Mouse (Mus musculus) midbrain, embryonic 10.5 days (tissue): Measurements from ENCODE around the gene 2700049A03Rik. TPM values are rescaled to one million over a fixed set of nuclear protein-coding genes. Genes with fewer than 3 reads are reported as not detected.

Experiments
- DNase-seq: peaks from one replicate; pipeline ENCODE4 v3.0.0-alpha.2; 2017; ENCODE audit warnings: low spot score
- H3K27ac ChIP-seq: fragments of 300-500 bp; sonication (generic); replicated peaks from 2 replicates; pipeline ENCODE4 v1.5.1; 2016; ENCODE audit warnings: mild to moderate bottlenecking
- H3K27me3 ChIP-seq: fragments of 300-500 bp; sonication (generic); 2 replicates; pipeline ENCODE4 v1.6.1; 2016; ENCODE audit warnings: low read depth, mild to moderate bottlenecking; ENCODE audit not compliant: poor library complexity, severe bottlenecking
- H3K36me3 ChIP-seq: fragments of 300-500 bp; sonication (generic); 2 replicates; pipeline ENCODE4 v1.6.1; 2016; ENCODE audit warnings: mild to moderate bottlenecking, moderate library complexity
- H3K4me1 ChIP-seq: fragments of 300-500 bp; sonication (generic); 2 replicates; pipeline ENCODE4 v1.6.1; 2016
- H3K4me3 ChIP-seq: fragments of 300-500 bp; sonication (generic); 2 replicates; pipeline ENCODE4 v1.5.1; 2016; ENCODE audit warnings: mild to moderate bottlenecking, moderate library complexity
- H3K9me3 ChIP-seq: fragments of 300-500 bp; sonication (generic); replicated peaks from 2 replicates; pipeline ENCODE4 v1.6.1; 2016; ENCODE audit warnings: mild to moderate bottlenecking
- WGBS: fragments of 180-500 bp; shearing (Covaris S2); methylation state at CpG from one replicate; pipeline ENCODE4 v1.1.7; 2016; 5-methylcytosine and 5-hydroxymethylcytosine counted together
- polyA plus RNA-seq: library from polyadenylated mRNA; unstranded; fragments of >200 nt; fragmentation: Nextera tagmentation; extraction: Ambion mirVana; gene quantifications from 2 replicates; pipeline ENCODE4 v1.2.1, GENCODE M21; 2016

The 2700049A03Rik gene
- polyA plus RNA-seq, 1 experiment from 2014 or later = 17.5 TPM

DNA sequence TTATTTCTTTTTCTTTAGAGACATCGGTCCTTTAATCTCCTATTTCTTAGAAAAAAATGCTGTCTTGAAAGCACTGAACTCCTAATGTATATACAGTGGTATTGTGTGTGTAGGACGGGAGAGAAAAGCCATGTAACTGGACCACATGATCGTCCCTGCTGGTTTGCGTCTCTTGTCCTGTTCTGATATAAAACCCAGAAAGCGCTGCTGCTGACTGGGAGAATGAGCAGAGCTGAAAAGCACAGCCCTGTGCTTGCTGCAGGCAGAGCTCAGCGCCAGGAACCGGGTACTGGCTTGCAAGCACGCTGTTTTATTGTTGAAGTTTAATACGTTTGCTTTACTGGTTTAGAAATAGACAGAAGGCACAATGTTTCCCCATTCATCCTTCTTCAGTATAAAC lies 112.7 kb downstream of the 2700049A03Rik start:
- H3K4me1 ChIP-seq = peaks cover 15% of the 10 kb centered on the region
- WGBS = 87% methylated on average over 9 of the region's 9 CpGs
- no peak overlapping the region for H3K27ac ChIP-seq
- H3K4me3 ChIP-seq = no peak overlapping the region
- H3K9me3 ChIP-seq = no peaks in the 10 kb centered on the region
- peaks cover 7% of the 10 kb centered on the region for H3K36me3 ChIP-seq
- no peaks in the 10 kb centered on the region for H3K27me3 ChIP-seq
- DNase-seq = no peak

DNA sequence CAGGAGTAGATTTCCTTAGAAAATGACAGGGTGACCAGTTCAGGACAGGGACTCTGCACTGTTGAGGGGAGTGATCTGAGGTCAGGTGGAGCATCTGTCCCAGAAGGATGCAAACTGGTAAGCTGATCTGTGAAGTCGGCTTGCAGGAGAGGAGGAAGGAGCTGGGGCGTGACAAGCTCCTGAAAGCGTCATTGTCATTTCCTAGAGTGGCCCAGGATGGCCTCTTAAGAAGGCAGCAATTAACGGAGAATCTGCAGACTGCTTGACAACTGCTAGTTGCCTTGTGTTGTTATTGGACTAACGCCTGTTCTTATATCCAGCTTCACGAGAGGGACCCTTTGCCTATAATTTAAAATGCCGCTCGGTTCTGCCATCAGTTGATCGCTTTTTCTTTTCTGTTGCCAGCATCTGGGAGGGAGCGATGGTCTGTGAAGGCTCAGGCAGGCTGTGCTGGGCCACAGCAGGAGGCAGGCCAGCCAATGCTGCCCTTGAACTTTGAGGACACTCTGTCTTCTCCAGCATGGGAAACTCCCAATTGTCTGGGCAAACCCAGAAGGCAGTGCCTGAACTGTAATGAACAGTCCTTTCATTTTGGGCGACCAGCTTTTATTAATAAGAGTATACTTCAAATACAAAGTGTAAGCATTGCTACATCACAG lies 116.0 kb downstream of the 2700049A03Rik start:
- WGBS = 47% methylated on average over 11 of the region's 11 CpGs
- no peaks in the 10 kb centered on the region for H3K9me3 ChIP-seq
- H3K4me3 ChIP-seq = no peak overlapping the region
- DNase-seq = no peak
- H3K27ac ChIP-seq = no peak overlapping the region
- H3K36me3 ChIP-seq = no peaks in the 10 kb centered on the region
- peaks cover 15% of the 10 kb centered on the region for H3K4me1 ChIP-seq
- no peaks in the 10 kb centered on the region for H3K27me3 ChIP-seq

DNA sequence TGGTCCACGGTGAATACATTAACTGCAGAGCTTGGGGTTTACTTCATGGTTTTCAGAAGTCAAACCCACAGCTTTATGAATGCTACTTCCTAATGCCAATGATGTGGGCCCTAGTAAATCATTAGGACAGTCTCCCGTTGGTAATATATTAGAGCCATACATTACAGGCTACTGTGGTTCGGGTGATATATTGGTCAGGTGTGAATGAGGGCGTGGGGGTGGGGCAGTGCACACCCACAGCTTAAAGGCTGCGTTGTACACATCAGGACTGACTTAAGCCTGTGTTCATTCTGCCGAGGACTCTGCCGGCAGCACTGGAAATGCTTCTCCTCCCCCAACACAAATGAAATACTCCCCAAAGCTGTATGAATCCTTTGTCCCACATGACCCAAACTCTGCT lies 118.1 kb downstream of the 2700049A03Rik start:
- DNase-seq = no peak
- Histone ChIP-seq H3K27ac (no peak overlapping the region), H3K36me3 (no peaks in the 10 kb centered on the region), H3K27me3 (no peaks in the 10 kb centered on the region), H3K9me3 (no peaks in the 10 kb centered on the region), H3K4me3 (no peak overlapping the region), H3K4me1 (peaks cover 15% of the 10 kb centered on the region)
- 87% methylated on average over 7 of the region's 7 CpGs for WGBS

DNA sequence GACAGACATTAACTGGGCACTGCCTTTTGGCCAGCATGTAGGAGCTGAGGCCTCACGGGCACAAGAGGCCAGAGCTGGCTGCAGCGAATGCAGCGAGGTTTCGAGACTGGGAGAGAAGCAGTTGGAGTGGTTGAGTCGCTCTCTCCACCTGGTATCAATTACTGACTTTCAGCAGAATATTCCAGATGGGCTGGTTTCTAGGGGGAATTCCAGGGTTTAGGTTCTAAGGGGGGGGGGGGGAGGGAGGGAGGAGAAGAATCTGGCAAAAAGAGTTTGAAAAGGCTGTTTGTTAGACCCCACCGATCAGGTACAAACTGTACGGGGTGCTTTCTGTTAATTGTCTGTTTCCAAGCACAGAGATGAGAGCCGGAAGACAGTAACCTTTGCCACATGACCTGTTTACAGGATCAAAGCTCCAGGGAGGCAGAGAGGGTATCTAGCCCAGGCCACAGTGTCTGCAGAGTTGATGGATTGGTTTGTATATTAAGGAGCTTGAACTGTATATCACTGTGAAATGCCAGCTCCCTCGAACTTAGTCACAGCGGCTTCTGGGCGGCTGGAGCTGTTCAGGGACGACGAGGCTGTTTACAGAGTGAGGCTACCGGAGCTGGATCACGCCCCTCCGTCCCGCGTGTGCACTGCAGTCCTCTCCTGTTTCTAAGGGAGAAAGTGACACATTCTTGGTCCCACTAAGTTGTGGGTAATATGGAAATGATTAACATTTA lies 121.7 kb downstream of the 2700049A03Rik start:
- Histone ChIP-seq H3K4me1 (no peaks in the 10 kb centered on the region), H3K9me3 (no peaks in the 10 kb centered on the region), H3K36me3 (no peaks in the 10 kb centered on the region), H3K27me3 (no peaks in the 10 kb centered on the region), H3K4me3 (no peak overlapping the region), H3K27ac (no peak overlapping the region)
- DNase-seq = no peak
- 76% methylated on average over 18 of the region's 18 CpGs for WGBS

DNA sequence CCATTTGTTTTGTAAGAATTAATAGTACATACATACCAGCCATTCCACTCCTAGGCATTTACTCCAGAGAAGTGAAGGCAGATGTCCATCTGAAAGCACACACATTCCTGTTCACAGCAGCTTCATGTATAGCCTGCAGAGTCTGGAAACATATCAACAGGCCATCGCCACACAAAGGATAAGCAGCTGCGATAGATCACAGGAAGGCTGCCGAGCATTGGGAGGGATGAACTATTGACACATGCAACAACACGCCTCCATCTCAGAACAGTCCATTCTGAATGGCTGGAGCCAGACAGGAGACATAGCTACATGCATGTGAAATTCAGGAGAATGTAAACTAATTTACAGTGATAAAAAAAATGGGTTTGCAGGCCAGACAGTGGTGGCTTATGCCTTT lies 127.6 kb downstream of the 2700049A03Rik start:
- no peaks in the 10 kb centered on the region for H3K27me3 ChIP-seq
- no peak overlapping the region for H3K27ac ChIP-seq
- H3K9me3 ChIP-seq = no peaks in the 10 kb centered on the region; the same call in 1 of the 2 replicates
- H3K36me3 ChIP-seq = no peaks in the 10 kb centered on the region
- WGBS = 94% methylated on average over 4 of the region's 4 CpGs
- H3K4me3 ChIP-seq = no peak overlapping the region
- DNase-seq = no peak
- H3K4me1 ChIP-seq = no peaks in the 10 kb centered on the region

DNA sequence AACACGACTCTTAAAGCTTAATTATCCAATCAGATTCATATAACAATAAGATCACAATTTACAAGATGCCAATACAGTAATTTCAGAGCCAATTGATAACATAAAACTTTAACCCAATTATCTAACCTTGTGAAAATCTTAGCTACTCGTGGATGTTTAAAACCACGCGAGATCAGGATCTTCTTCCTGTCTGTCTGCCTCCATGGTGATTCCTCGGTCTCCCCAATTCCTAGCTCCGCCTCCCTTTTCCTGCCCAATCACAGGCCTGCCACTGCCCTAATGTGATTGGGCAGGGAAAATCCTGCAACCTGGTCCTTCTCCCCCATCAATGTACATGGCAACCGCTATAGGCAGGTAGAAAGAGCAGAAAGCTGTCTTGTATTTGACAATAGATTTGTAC lies 132.7 kb downstream of the 2700049A03Rik start:
- no peaks in the 10 kb centered on the region for H3K4me1 ChIP-seq
- WGBS = 92% methylated on average over 7 of the region's 7 CpGs
- no peaks in the 10 kb centered on the region for H3K36me3 ChIP-seq
- no peak overlapping the region for H3K27ac ChIP-seq
- H3K4me3 ChIP-seq = no peak overlapping the region
- H3K9me3 ChIP-seq = no peaks in the 10 kb centered on the region; the same call in 1 of the 2 replicates
- DNase-seq = no peak
- H3K27me3 ChIP-seq = no peaks in the 10 kb centered on the region

DNA sequence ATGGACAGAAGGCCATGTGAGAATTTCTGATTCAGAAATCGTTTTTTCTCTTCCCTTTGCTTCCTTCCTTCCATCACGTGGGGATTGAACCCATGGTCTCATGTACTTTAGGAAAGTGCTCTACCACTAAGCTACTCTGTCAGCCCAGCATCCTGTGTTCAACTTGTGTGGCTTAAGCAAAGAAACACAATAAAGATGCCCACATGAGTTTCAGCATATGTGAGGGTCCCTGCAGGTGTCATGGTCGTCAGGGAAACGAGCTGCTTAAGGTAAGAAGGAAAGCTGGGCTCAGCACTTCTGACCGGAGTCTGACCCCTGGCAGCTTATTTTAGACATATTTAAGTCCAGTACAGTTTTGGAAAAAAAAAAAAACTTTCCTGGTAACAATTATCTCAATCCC lies 134.5 kb downstream of the 2700049A03Rik start:
- DNase-seq = no peak
- H3K9me3 ChIP-seq = no peaks in the 10 kb centered on the region; the same call in 1 of the 2 replicates
- H3K27me3 ChIP-seq = no peaks in the 10 kb centered on the region
- WGBS = 78% methylated on average over 5 of the region's 5 CpGs
- H3K4me3 ChIP-seq = no peak overlapping the region
- H3K27ac ChIP-seq = no peak overlapping the region
- H3K36me3 ChIP-seq = no peaks in the 10 kb centered on the region
- no peaks in the 10 kb centered on the region for H3K4me1 ChIP-seq

DNA sequence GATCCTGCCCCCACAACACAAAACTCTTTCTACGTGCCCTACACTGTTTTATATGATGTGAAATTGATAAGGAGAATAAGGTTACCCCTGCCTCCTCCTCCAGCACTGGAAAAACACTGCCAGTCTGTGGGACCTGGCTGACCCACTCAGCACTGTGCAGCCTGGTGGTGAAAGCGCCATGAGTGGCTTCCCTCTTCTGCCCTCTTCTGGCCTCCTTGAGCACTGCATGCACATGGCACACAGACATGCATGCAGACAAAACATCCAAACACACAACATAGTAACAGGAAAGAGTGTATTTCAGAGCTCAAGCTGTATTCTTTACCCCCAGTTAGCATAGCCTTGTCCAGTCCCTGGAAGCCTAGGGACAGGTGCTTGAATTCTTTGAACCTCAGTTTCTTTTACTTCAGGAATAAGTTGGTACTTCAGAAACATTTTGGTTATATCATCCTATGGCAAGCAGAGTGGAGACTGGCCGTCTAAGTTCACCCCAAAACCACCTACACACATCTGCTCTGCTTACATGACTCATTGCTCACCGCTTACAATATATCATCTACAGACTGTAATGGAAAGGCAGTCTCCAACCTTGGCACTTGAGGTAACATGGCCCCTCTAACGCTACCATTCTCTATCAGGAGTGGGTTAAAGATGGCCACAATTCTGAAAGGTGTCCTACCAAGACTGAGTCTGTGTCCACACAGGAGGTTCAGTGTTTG lies 138.0 kb downstream of the 2700049A03Rik start:
- no peak for DNase-seq
- no peaks in the 10 kb centered on the region for H3K4me1 ChIP-seq
- H3K27me3 ChIP-seq = no peaks in the 10 kb centered on the region
- no peaks in the 10 kb centered on the region; the same call in 1 of the 2 replicates for H3K9me3 ChIP-seq
- WGBS = 93% methylated on average over 5 of the region's 5 CpGs
- no peaks in the 10 kb centered on the region for H3K36me3 ChIP-seq
- no peak overlapping the region for H3K4me3 ChIP-seq
- no peak overlapping the region for H3K27ac ChIP-seq

DNA sequence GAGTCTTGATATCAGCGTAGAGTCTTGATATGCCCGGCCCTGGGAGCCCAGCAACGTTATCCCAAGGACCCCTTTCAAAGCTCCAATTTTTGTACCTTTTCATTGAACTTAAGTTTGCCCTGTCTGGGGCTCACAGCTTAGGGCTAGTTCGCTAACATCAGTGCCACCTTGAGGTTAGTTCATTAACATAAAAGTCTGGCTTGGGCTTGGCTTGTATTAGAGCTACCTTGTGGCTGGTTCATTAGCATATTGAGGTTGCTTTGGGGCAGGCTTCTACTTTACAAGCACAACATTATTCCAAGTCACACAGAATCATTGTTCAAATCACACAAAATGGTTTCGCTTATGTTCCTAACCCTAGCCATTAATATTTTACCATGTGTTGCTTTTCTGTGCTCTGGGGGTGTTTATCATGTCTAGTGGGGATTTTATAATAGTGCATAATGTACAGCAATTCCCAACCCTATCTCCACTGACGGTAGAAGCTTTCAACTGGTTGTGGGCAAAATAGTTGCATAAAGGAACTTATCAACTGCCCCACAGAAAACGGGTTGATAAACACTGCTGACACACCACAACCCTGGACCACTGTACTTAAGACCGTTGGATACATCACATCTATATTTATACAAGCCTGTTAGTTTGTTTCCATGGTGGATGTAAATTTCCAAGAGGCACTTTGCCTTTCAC lies 139.4 kb downstream of the 2700049A03Rik start:
- whole genome bisulfite sequencing = 90% methylated on average over 8 of the region's 8 CpGs
- no peaks in the 10 kb centered on the region for H3K36me3 ChIP-seq
- H3K27me3 ChIP-seq = no peaks in the 10 kb centered on the region
- no peak for DNase-seq
- H3K27ac ChIP-seq = no peak overlapping the region
- H3K4me1 ChIP-seq = peaks cover 4% of the 10 kb centered on the region; the same call in 1 of the 2 replicates
- no peak overlapping the region for H3K4me3 ChIP-seq
- H3K9me3 ChIP-seq = no peaks in the 10 kb centered on the region; the same call in 1 of the 2 replicates

DNA sequence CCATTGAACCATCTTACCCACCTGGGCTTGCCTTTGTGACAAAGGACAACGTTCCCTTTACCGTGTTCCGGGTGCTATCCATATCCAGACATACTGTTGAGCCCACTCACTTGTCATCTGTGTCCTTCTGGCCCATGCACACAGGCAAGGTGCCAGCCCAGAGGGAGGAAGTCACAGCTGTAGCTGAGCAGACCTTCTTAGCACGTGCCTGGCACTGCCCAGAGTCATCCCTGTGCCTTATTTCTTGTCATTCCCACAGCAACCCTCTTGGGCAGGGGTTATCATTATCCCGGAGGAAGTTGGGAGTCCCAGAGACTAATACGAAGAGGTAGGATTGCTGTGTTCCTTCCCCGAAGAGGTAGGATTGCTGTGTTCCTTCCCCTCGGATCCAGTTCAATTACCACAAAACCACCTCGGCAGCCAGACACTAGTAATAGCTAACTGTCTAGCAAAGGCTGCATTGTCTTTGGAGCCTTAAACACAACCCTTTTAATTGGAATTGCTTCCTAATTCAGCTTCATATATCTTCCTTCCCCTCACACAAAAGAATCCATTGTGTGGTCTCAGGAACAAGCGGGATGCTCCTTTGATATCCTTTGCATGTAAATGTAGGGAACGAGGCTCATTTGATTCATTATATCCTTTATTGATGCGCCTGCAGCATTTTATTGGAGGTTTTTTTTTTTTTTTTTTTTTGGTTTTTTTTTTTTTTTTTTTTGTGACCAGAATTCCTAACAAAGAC lies 143.0 kb downstream of the 2700049A03Rik start:
- peaks cover 4% of the 10 kb centered on the region; the same call in 1 of the 2 replicates for H3K4me1 ChIP-seq
- DNase-seq = no peak
- no peak overlapping the region for H3K27ac ChIP-seq
- no peaks in the 10 kb centered on the region for H3K27me3 ChIP-seq
- WGBS = 73% methylated on average over 12 of the region's 12 CpGs
- H3K36me3 ChIP-seq = no peaks in the 10 kb centered on the region
- no peaks in the 10 kb centered on the region; the same call in 1 of the 2 replicates for H3K9me3 ChIP-seq
- no peak overlapping the region for H3K4me3 ChIP-seq

DNA sequence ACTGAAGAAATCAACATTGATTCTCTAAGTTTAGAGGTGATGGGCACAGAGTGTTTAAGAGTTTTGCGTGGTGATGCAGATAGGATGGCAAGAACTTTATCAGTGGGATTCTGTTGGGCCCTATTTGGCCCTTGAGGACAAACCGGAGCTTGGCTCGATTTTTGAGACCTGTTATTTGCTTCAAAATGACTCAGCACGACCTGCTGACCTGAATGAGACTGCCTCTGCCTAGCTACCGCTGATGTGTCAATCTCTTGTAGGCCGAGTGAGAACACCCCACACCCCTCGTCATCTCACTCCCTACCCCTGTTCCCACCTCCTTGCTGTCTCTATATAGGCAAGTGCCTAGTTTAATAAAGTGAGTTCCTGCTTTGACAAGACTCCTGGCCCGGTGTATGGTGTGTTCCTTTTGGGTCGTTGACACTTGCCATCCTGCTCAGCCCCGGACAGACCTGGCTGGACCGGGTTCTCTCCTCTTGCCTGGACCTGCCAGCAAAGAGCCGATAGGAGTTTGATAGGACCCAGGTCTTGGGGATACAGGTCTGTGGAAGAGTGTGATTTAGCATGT lies 144.6 kb downstream of the 2700049A03Rik start:
- Histone ChIP-seq H3K27ac (no peak overlapping the region), H3K4me1 (peaks cover 4% of the 10 kb centered on the region; the same call in 1 of the 2 replicates), H3K4me3 (no peak overlapping the region), H3K27me3 (no peaks in the 10 kb centered on the region), H3K36me3 (no peaks in the 10 kb centered on the region), H3K9me3 (no peaks in the 10 kb centered on the region; the same call in 1 of the 2 replicates)
- DNase-seq = no peak
- WGBS = 86% methylated on average over 12 of the region's 12 CpGs

DNA sequence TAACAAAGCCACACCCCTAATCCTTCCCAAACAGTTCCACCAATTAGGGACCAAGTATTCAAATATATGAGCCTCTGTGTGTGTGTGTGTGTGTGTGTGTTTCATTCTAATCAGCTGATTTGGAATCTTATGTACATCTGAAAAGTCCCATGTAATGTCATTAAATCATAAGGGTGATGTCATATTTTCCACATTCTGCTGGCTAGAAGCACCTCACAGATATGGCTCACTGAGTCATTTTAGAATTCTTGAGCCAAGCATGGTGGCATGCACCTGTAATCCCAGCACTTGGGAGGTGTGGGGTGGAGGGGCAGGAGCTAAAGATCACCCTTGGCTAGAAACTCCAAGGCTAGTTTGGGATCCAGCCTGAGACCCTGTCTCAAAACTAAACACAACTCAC lies 148.8 kb downstream of the 2700049A03Rik start:
- H3K27me3 ChIP-seq = no peaks in the 10 kb centered on the region
- H3K27ac ChIP-seq = no peak overlapping the region
- H3K9me3 ChIP-seq = no peaks in the 10 kb centered on the region; the same call in 1 of the 2 replicates
- no peak overlapping the region for H3K4me3 ChIP-seq
- H3K4me1 ChIP-seq = peaks cover 6% of the 10 kb centered on the region
- H3K36me3 ChIP-seq = no peaks in the 10 kb centered on the region
- no peak for DNase-seq
